Mouse (Mus musculus) liver, embryonic 14.5 days (tissue): ENCODE measurements around the gene Gm5622. TPM values are rescaled to one million over a fixed set of nuclear protein-coding genes. Genes with fewer than 3 reads are reported as not detected.
"Not testable (repeated sequence)": the region's sequence is repeated elsewhere in the genome, so short reads cannot be mapped to it uniquely, and the experiment has no call there.

Source experiments
- ATAC-seq: fragments of 200-750 bp; cut with Nextera tagmentation; 2 replicates; pipeline ENCODE4 v1.8.0; 2017; ENCODE audit warnings: moderate number of reproducible peaks, mild to moderate bottlenecking, moderate library complexity; ENCODE audit not compliant: insufficient read depth
- DNase-seq, 3 experiments: peaks; one replicate each; pipeline ENCODE4 v3.0.0-alpha.2; 2012 to 2013; ENCODE audit warnings: low read depth in 3 of 3, low spot score in 3 of 3
- H3K27ac ChIP-seq: fragments of 300-500 bp; sonication (generic); 2 replicates; pipeline ENCODE4 v1.5.1; 2014; ENCODE audit warnings: moderate library complexity, mild to moderate bottlenecking, control low read depth, inconsistent platforms
- H3K27me3 ChIP-seq: fragments of 300-500 bp; sonication (generic); 2 replicates; pipeline ENCODE4 v1.6.1; 2014; ENCODE audit warnings: mild to moderate bottlenecking, low read length, moderate library complexity; ENCODE audit not compliant: control insufficient read depth, insufficient read depth
- H3K36me3 ChIP-seq: fragments of 300-500 bp; sonication (generic); replicated peaks from 2 replicates; pipeline ENCODE4 v1.6.1; 2014; ENCODE audit warnings: low read depth; ENCODE audit not compliant: control insufficient read depth, insufficient read depth
- H3K4me1 ChIP-seq, 2 experiments: fragments of 200-500 bp in 1 of 2; fragments of 300-500 bp in 1 of 2; sonication (generic) in 1 of 2; replicated peaks; 2 replicates each; pipeline ENCODE4 v1.6.1; 2012 to 2014; ENCODE audit warnings: antibody characterized with exemption in 1 of 2, inconsistent platforms in 1 of 2, low read length in 1 of 2; ENCODE audit not compliant: control insufficient read depth in 2 of 2, insufficient read depth in 2 of 2
- H3K4me2 ChIP-seq: fragments of 300-500 bp; sonication (generic); 2 replicates; pipeline ENCODE4 v1.6.1; 2014; ENCODE audit warnings: low read depth, mild to moderate bottlenecking, control low read depth, moderate library complexity
- H3K4me3 ChIP-seq, 2 experiments: fragments of 200-500 bp in 1 of 2; fragments of 300-500 bp in 1 of 2; sonication (generic) in 1 of 2; 2 replicates each; pipeline ENCODE4 v1.5.1; 2012 to 2014; ENCODE audit warnings: low read depth in 2 of 2, low read length in 2 of 2, mild to moderate bottlenecking in 2 of 2, control low read depth in 1 of 2, inconsistent platforms in 1 of 2, moderate library complexity in 1 of 2; ENCODE audit not compliant: insufficient read depth in 1 of 2
- H3K9ac ChIP-seq: fragments of 300-500 bp; sonication (generic); replicated peaks from 2 replicates; pipeline ENCODE4 v1.6.1; 2014; ENCODE audit warnings: mild to moderate bottlenecking, control low read depth, moderate library complexity
- H3K9me3 ChIP-seq: fragments of 300-500 bp; sonication (generic); 2 replicates; pipeline ENCODE4 v1.6.1; 2016; ENCODE audit warnings: low read length, mixed read lengths; ENCODE audit not compliant: control insufficient read depth
- CTCF ChIP-seq: IDR thresholded peaks from 2 replicates; pipeline ENCODE4 v1.5.1; 2016; ENCODE audit warnings: antibody characterized with exemption, low read depth, control low read depth
- EP300 ChIP-seq: IDR thresholded peaks from 2 replicates; pipeline ENCODE4 v1.6.1; 2016; ENCODE audit warnings: antibody characterized with exemption, low read depth
- WGBS: fragments of 180-500 bp; shearing (Covaris S2); extraction: QIAGEN DNeasy Blood & Tissue Kit; methylation state at CpG from one replicate; pipeline ENCODE4 v1.1.7; 2014; ENCODE audit not compliant: insufficient replicate concordance; 5-methylcytosine and 5-hydroxymethylcytosine counted together
- polyA plus RNA-seq, 2 experiments: library from polyadenylated mRNA; depleted of rRNA in 1 of 2; stranded (reverse) in 1 of 2; unstranded in 1 of 2; fragments of >200 nt; fragmentation: Nextera tagmentation in 1 of 2; extraction: Ambion mirVana in 1 of 2; gene quantifications; 2 replicates each; pipeline versions ENCODE4 v1.2.1 to v1.2.3; 2012 to 2014

Gene Gm5622
- polyA plus RNA-seq, 2 experiments = 0.15 TPM; not detected in 1

DNA sequence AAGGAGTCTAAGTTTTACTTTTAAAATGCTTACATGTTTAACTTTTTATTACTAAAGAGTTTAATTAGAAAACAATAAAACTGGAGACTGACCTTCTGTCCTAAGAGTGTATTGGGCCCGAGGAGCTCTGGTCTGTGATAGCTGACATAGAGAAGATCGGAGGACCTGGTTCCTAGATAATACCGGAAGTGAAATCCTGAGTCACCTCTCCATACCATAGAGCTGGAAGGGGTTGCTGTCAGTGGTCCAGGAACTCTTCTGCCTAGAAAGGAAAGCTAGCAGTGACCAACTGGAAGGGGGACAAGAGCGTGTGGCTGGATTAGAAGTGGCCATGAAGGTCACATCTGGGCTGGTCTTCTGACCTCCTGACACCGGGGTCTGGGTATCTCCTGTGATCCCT is 124.7 kb downstream of the Gm5622 start:
- Histone ChIP-seq H3K4me2 (no peak overlapping the region), H3K4me3 (no peak overlapping the region), H3K9ac (no peak overlapping the region), H3K36me3 (no peaks in the 10 kb centered on the region), H3K27ac (no peak overlapping the region), H3K4me1 (no peaks in the 10 kb centered on the region), H3K9me3 (no peaks in the 10 kb centered on the region), H3K27me3 (no peaks in the 10 kb centered on the region)
- DNase-seq (no peak), ATAC-seq (no peak)
- 65% methylated on average over 5 of the region's 5 CpGs for WGBS
- TF ChIP-seq CTCF (no peak), EP300 (no peak)

DNA sequence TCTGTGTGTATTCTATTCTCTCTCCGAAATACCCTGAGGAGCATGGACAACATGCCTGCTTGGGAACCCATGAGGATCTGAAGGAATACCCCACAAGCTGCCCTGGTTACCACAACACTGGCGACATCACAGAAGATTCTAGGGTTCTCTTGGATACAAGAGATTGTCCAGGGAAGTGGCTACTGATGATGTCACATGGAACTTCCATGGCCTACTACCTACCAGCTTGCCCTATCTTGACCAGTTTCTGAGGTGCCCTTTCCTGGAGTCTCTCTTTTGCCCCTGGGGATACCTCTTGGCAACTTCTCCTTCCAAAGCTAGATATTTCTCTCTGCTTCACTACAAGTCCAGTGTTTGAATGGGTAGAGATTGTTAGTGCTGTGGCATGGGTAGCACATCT is 142.8 kb downstream of the Gm5622 start, which contains the start of gene Gm17079:
Gm17079 (minus strand) TSS at position 101 of the 400 bp plus-strand sequence.
- H3K36me3 ChIP-seq, H3K4me1 ChIP-seq, H3K27me3 ChIP-seq, H3K9ac ChIP-seq, H3K9me3 ChIP-seq, DNase-seq, H3K27ac ChIP-seq, H3K4me3 ChIP-seq, H3K4me2 ChIP-seq, ATAC-seq: not testable (repeated sequence)
- WGBS = 46% methylated on average over 1 of the region's 2 CpGs

Other genes with a start within 250 kb of the Gm5622 start
- gene Gm7247, start 191.0 kb upstream of the Gm5622 start, polyA plus RNA-seq (2012; rRNA removed) = not detected in 2 replicates
- not detected in 2 replicates for gene Gm7247, start 191.0 kb upstream of the Gm5622 start, polyA plus RNA-seq (2014; fragmentation: Nextera tagmentation; extraction: Ambion mirVana)
- gene Vmn2r88, start 142.0 kb upstream of the Gm5622 start, polyA plus RNA-seq (2012; rRNA removed) = not detected in 2 replicates
- not detected in 2 replicates for gene Vmn2r88, start 142.0 kb upstream of the Gm5622 start, polyA plus RNA-seq (2014; fragmentation: Nextera tagmentation; extraction: Ambion mirVana)
- not detected in 2 replicates for gene Vmn2r89, start 100.9 kb upstream of the Gm5622 start, polyA plus RNA-seq (2012; rRNA removed)
- not detected in 2 replicates for gene Vmn2r89, start 100.9 kb upstream of the Gm5622 start, polyA plus RNA-seq (2014; fragmentation: Nextera tagmentation; extraction: Ambion mirVana)
- not detected in 2 replicates for gene Gm17175, start 21.3 kb downstream of the Gm5622 start, polyA plus RNA-seq (2012; rRNA removed)
- not detected in 2 replicates for gene Gm17175, start 21.3 kb downstream of the Gm5622 start, polyA plus RNA-seq (2014; fragmentation: Nextera tagmentation; extraction: Ambion mirVana)
- not detected in 2 replicates for gene Gm17174, start 39.3 kb downstream of the Gm5622 start, polyA plus RNA-seq (2012; rRNA removed)
- not detected in 2 replicates for gene Gm17174, start 39.3 kb downstream of the Gm5622 start, polyA plus RNA-seq (2014; fragmentation: Nextera tagmentation; extraction: Ambion mirVana)
- not detected in 2 replicates for gene Gm17078, start 58.5 kb downstream of the Gm5622 start, polyA plus RNA-seq (2012; rRNA removed)
- not detected in 2 replicates for gene Gm17078, start 58.5 kb downstream of the Gm5622 start, polyA plus RNA-seq (2014; fragmentation: Nextera tagmentation; extraction: Ambion mirVana)
- not detected in 2 replicates for gene Gm4181, start 82.9 kb downstream of the Gm5622 start, polyA plus RNA-seq (2012; rRNA removed)
- gene Gm4181, start 82.9 kb downstream of the Gm5622 start, polyA plus RNA-seq (2014; fragmentation: Nextera tagmentation; extraction: Ambion mirVana) = not detected in 2 replicates
- gene Gm17079, start 142.7 kb downstream of the Gm5622 start, polyA plus RNA-seq (2012; rRNA removed) = not detected in 2 replicates
- gene Gm17079, start 142.7 kb downstream of the Gm5622 start, polyA plus RNA-seq (2014; fragmentation: Nextera tagmentation; extraction: Ambion mirVana) = not detected in 2 replicates
- not detected in 2 replicates for gene Gm5800, start 164.4 kb downstream of the Gm5622 start, polyA plus RNA-seq (2012; rRNA removed)
- gene Gm5800, start 164.4 kb downstream of the Gm5622 start, polyA plus RNA-seq (2014; fragmentation: Nextera tagmentation; extraction: Ambion mirVana) = not detected in 2 replicates
- gene Ang4, start 220.8 kb downstream of the Gm5622 start, polyA plus RNA-seq (2012; rRNA removed) = not detected in 2 replicates
- gene Ang4, start 220.8 kb downstream of the Gm5622 start, polyA plus RNA-seq (2014; fragmentation: Nextera tagmentation; extraction: Ambion mirVana) = not detected in 2 replicates
- not detected in 2 replicates for gene AY358078, start 247.3 kb downstream of the Gm5622 start, polyA plus RNA-seq (2012; rRNA removed)
- not detected in 2 replicates for gene AY358078, start 247.3 kb downstream of the Gm5622 start, polyA plus RNA-seq (2014; fragmentation: Nextera tagmentation; extraction: Ambion mirVana)